Mouse (Mus musculus) natural killer cell, adult 2 months (primary cell): ENCODE results near the gene Gm42791.

Experiments used
- DNase-seq, 2 experiments: peaks; one replicate each; pipeline ENCODE4 v3.0.0; 2022; ENCODE audit warnings: low spot score in 2 of 2

Gm42791 gene

DNA sequence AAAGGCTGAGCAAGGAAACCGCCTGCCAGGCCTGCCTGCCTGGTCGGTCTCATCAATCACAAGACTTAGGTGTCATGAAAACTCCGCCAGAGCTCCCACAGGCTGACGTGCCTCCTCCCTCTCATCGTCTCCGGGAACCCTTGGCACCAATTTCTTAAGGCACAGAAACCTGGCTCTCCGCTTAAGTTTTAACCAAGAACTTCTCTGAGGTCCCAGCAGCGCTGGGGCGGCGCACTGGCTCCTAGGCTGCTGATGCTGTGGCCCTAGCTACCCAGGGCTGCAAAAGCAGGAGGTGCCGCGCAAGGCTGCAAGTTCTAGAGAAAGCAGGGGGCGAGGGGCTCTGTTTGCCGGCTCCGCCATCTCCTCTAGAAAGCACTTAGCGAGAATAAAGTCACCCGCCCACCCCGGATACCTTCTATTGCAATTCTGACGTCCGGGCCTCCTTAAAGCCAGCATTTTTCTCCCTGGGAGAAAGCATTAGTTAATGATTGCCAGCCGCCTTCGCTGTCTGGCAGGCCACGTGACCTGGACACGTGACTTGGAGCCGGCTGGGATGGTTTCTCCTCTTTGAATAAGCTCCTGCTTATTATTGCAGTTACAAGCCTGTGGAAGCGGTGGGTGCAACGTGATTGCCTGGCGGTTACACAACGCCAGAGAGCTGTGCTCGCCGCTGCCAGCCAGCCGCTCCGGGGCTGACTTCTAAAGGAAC is at the start of gene Gm42791:
Gene Gm42791 (minus strand): TSS at position 442 of the 709 bp plus-strand sequence.
- peak in 1 of 2 experiments; percentile 38 for DNase-seq

DNA sequence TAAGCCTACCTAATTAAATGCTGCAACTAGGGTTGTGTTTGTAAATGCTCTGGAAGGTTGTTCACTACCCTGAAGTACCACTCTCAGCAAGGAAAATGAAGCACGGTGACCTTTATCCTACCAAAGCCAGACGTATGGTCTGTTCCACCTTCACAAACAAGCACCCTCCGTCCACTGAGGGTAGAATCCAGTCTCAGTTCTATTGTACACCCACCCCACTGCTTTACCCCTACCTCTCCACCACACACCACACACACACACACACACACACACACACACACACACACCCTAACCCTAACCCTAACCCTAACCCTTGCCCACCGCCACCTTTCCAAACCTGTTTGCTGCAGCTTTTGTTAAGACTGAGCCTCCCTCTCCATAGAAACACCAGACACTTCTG is 49.1 kb upstream of the Gm42791 start:
- no peak for DNase-seq

DNA sequence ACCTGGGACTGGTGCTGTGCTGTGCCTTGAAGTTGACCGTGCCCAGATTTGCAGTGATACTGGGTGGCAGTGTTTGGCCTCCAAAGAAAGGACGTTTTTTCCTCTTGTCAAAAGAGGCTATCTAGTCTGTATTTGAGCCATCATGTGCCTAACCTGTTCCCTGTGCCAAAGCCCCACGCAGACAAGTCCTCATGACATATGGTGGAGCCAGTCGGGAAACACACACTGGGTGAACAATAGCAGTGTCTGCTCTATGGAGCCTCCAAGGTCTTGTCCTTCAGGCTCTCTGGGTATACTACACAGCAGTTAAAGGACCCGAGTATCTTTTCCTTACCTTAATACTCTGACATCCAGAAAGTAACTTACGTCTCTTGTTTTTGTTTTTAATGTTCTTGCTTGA is 48.3 kb upstream of the Gm42791 start:
- no peak for DNase-seq

DNA sequence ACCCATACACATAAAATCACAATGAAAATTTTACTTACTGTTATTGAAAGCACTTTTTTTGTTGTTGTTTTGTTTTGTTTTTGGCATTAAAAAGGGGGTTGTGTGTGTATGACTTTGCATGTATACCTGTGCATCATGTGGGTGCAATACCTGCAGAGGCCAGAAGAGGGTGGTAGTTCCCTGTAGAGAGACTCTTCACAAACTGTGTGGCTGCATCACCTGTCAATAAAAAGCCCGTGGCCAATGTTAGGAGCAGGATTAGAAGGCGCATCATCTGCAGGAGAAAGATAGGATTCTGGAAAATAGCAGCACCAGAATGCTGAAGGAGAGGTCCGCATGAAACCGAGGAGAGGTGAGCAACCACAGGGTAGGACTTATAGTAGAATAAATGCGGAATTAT is 44.9 kb upstream of the Gm42791 start:
- DNase-seq = peak; percentile 43 to 55

DNA sequence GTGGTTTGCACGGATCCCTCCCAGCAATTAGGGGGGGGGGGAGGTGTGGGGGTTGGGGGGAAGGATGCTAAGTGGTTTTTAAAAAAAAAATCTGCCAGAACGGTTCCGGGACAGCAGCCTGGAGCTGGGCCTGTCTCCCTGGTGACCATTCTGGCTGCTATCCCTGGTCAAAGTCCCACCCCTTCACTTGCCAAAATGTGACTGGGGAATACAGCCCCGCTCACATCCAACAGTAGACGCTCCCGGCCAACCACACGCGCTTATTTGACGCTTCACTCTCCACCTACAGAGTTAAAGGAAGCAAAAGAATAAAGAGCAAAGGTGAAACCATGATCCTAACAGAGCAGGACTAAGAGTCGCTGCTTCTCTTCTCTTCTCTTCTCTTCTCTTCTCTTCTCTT is 42.8 kb upstream of the Gm42791 start:
- DNase-seq = no peak

DNA sequence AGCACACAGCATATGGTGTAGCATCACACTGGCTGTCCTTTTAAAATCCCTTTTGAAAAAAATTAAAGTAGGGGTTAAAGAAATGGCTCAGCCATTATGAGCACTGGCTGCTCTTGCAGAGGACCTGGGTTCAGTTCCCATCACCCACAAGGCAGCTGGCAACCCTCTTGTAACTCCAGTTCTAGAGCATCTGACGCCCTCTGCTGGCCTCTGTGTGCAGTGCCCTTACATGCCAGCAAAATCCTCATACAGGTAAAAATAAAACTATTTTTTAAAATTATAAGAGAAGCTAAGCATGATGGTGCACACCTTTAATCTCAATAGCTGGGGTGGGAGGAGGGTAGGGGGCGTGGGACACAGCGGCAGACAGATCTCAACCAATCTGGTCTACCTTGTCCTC is 42.0 kb upstream of the Gm42791 start:
- no peak for DNase-seq

DNA sequence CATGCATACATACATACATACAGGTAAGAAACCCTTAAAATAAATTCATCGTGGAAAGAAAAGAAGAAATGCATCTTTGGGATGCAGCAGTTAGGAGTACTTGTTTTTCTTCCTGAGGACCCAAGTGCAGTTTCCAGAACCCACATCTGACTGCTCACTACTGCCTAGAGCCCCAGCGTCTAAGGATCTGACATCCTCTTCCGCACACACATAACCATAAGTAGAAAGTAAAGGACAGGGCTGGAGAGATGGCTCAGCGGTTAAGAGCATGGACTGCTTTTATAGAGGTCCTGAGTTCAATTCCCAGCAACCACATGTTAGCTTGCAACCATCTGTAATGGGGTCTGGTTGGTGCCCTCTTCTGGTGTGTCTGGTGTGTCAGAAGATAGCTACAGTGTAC is 37.5 kb upstream of the Gm42791 start:
- DNase-seq = no peak

DNA sequence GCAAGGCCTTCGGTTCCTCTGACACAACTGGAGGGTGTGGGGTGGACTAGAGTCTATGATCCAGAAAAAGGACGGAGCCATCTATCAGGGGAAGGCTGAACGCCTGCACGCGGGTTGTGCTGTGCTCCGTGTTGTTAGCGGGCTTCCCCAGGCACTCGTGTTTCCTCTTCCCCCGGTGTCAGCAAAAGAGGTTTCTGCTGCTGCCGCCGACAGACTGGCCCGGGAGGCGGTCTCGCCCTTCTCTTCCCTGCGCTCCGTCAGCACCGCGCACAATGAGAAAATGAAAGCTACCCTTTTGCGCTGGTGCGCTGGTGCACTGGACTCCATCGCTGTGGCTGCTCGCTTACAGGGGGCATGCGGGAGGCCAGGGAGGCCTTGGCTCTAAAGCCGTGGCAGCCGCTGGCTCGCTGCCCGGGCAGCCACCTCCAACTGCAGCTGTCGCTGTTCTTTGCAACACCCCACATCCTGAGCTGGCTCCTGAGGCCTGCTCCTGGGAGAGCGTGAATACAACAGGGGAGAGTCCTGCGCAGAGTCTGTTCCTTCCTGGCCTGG is 36.3 kb upstream of the Gm42791 start:
- DNase-seq = peak; percentile 45 to 67

DNA sequence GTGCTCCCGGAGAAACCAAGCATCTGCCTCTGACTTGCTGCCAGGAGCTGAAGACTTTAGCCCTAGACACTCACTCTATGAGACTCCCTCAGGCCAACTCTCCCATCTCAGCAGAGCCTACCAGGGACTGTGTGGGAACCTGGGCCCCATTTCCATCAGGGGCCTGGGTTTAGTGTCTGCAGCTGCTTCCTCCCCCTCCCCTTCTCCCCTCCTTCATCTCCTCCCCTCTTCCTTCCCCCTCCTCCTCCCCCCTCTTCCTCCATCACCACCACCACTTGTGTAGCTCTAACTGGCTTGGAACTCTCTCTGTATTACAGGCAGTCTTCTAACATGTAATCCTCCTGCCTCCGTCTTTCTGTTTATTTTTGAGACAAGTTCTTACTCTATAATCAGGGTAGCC is 35.2 kb upstream of the Gm42791 start:
- no peak for DNase-seq

DNA sequence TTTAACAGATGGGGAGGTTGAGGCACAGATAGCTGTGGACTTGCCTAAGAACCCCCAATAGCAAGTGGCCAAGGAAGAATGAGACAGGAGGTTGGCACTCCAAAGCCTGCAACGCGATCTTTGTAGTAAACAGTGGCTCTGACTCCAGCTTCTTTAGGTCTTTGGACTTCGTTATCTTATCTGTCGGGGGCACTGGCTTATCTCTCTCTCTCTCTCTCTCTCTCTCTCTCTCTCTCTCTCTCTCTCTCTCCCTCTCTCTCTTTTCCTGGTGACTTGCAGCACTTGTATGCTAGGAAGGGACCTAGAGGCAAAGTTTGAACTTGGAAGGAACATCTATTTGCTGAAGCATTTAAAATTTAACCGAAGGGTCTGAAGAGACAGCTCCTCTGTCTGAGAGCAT is 33.4 kb upstream of the Gm42791 start:
- no peak for DNase-seq

DNA sequence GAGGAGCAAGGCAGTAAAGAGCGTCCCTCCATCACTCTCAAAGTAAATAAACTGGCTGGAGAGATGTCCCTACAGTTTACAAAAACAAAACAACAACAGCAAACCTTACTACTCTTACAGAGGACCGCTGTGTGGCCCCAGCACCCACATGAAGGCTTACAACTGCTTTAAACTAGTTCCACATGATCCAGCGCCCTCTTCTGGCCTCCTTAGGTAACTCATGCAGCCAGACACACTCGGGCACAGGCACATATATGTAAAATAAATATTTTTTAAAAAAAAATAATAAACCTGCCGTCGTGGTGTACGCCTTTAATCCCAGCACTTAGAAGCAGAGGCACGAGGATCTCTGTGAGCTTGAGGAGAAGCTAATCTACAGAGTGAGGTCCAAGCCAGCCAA is 32.4 kb upstream of the Gm42791 start:
- peak in 1 of 2 experiments; percentile 19 for DNase-seq

DNA sequence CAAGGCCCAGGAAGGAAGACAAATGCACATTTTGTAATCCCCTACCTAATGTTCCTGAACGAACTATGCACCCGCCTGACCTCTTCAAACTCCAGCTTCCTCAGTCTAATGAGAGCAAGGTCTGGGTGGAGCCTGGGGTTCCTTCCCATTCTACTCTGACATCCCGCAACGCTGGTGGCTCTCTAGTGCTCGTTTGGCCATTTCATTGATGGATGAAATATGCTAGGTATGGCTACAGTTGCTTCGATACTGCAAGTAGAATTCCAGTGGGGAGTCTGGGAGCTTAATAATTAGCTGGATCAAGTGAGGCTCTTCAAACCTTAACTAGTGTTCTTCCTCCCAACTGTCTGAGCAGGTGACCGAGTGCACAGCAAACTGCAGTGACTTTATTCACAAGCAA is 26.2 kb upstream of the Gm42791 start:
- no peak for DNase-seq

DNA sequence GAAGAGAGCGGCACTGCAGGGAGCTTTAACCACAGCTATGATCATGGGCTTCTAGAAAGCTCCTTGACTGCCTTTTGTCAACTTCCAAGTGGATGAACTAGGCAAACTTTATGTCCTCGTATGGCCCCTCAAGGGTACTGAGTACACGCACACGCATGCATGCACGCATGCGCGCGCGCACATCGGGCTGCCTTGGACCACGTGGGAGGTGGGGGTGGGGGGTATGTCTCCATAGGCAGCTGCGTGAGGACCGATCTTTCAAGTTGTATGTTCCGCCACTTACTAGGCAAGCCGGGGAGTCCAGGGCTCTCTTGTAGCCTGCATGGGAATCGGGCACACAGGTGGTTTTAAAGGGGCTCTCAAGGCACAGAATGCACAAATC is 25.7 kb upstream of the Gm42791 start:
- DNase-seq = no peak

DNA sequence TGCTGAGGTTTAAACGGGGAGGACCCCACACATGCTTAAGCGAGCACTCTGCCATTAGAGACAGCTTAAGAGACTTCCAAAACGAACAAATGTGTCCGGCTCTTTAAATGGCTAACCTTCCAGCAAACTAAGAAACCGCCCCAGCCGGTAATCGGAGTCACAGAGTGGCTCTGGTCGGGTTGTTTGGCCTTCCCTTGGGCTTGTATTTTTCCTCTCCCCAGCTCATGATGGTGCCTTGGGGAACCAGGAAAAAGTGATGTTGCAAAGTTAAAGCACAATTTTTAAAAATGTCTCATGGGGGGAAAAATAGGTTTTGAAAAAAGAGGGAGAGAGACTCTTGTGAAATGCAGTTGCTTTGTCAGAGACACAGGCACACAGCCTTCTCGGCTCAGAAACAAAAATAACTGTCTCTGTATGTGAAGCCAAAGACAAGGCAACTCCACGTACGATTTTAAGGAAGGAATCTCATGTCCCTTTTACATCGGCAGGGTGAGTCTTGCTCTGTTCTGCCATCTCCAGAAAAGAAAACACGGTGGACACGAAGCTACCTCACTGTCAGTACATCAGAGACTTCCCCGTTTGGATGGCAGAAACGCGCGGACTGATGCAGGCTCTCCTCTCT is 25.2 kb upstream of the Gm42791 start:
- no peak for DNase-seq

DNA sequence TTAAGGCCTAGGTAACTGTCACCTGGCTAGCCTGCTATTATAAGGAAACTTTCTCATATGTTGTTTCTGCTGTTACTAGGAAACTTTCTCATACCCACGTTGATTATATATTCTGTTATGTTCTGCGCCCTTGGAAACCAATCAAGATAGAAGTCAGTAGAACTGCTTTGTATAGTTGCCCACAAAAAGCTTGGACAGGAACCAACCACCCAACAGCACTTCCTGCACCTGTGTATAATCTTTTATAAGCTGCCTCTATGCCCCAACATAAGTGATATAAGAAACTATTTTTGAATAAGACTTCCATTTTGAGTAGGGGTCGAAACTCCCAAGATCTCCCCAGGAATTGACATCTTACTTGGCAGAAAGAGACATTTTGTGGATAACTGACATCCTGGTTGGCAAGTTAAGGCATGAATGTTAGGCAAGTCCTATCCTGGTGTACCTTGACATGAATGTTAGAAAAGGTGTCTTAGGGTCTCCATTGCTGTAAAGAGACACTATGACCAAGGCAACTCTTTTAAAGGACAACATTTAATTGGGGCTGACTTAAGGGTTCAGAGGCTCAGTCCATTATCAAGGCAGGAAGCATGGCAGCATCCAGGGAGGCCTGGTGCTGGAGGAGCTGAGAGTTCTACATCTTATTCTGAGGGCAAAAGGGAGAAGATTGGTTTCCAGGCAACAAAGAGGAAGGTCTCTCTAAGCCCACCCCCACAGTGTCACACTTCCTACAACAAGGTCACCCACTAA is 22.9 kb upstream of the Gm42791 start:
- peak in 1 of 2 experiments; percentile 59 for DNase-seq

DNA sequence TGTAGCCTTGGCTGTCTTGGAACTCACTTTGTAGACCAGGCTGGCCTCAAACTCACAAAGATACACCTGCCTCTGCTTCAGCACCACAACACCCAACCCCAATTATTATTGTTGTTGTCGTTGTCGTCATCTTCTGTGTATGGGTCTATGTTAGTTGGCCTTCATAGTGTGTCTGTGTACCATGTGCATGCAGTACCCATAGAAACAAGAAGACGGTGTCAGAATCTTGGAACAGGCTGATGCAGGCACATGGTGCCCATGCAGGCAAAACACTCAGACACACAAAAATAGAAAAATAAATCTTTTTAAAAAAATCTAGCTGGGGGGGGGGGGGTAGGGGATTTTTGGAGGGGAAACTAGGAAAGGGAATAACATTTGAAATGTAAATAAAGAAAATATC is 22.2 kb upstream of the Gm42791 start:
- DNase-seq = no peak

DNA sequence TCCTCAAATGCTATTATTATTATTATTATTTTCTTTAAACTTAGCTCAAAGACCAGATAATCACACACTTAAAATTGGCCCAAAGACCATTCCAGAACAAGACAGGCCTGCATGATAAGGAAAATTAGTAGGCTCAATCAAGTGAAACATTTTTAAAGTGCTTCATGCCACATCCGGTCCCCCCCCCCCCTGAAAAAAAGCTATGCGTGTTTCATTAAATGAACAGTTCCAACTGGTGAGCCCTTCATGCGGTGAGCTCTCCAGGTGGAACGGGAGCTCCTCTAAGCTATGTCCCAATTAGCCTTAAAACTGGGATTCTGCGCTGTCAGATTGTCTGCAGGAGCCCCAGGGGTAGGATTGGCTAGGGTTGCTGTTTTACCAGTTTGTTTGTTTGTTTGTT is 21.3 kb upstream of the Gm42791 start:
- DNase-seq = no peak

DNA sequence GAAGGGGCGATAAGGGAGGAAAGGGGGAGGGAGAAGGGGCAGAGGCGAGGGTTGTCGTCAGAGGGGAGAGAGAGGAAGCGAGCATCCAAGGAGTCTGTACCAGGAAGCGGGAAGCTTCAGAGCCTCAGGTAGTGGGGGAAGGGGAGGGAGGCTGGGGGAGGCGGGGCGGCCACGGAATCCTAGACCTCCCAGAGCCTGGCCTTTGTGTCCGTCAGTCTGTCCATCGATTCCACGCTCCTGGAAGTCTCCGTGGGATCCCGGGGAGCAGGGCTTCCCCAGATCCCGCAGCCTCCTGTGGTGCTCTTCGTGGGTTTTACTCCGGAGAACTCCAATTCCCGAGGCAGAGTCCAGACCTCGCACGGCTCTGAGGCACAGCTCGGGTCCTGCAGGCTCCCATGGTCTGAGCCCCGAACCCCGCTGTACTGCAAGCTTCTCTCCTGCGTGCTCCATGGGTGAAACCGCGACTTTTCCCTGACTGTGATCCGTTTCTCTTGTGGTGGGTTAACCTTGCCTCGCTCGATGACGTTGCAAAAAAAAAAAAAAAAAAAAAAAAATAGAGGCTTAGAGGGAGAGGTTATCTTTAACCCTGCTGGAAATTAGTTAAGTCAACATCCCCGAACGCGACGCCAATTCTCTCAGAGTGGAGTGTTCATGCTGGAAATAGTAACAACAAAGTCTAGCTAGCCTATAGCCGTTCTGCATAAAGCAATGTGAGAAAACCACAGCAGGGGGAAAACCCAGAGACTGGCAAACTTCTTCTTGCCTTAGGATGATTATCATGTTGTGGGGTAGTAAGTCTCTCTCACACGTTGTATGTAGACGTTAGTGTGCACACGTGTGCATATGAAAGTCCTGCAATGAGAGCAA is 20.6 kb upstream of the Gm42791 start:
- peak; percentile 77 to 78 for DNase-seq

DNA sequence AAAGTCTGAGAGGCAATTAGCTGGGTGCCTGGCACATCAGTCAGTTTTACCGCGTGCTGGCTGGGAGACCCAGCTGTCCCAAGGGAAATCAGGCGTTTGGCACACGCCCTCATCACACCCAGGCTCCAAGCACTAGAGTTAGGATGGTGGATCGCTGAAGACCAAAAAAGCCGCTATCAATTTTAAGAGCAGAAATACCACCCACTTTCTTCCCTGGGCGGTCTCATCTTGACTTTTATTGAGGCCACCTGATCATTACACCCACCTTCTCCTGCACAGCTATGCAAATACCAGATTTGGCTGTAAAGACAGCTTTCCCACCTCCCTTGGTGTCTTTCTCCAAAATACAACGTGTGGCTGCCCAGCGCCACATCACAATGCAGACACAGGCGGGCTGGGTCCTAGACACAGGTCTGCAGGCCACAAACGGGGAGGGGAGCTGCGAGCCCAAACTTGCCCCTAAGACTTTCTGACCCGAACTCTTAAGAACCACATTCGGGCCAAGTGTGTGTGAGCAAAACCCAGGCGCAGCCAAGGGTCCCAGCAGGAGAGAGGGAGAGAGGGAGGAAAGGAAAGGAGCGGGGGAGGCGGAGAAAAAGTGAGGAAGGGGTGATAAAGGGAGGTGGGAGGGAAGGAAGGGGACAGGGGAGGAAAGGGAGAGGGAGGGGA is 19.8 kb upstream of the Gm42791 start:
- DNase-seq = peak in 1 of 2 experiments; percentile 12

DNA sequence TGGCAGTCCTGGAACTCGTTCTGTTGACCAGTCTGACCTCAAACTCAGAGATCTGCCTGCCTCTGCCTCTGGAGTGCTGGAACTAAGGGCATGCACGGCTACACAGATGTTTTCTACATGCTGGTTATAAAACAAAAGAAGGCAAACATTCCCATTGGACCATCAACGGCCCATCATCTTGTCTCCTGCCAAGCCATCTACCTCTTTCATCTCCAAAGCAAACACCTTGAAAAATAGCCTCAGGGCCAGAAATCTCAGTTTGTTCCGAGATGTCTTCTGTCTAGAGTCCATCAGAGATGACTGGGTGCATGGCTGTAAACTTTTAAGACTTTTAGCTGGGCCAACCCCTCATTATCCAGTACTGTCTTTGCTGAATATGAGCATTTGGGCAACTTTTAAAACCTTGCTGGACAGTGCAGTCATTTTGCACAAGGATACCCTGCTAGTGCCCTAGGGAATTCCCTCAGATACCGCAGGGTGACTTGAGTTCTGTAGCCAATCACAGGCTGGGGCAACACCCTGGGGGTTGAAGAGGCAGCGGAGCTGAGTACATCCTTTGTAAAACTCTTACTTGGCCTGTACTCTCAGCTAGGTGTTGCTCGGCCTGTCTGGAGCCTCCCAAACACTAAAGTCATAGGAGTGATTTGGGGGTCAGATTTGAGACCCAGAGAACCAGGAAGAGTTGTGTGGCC is 19.0 kb upstream of the Gm42791 start:
- no peak for DNase-seq

DNA sequence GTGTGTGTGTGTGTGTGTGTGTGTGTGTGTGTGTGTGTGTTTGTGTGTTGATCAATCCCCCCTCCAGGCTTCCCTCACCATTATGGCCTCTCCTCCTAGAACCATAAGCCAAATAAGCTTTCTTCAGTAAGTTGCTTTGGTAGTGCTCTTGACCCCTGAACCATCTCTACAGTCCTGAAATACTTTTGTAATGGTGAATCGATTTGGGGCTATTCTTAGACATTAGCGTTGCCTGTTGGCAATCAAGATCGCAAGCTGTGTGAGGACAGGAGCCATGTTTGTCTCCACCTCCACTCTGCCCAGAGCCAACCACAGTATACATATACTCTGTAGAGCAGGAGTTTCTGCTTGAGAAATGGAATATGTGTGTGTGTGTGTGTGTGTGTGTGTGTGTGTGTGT is 14.2 kb upstream of the Gm42791 start:
- no peak for DNase-seq
